Mouse (Mus musculus) thymus, postnatal 10 days (tissue): ENCODE measurements around the gene Gipc2.
A peak's percentile ranks its signal among the peaks of the same experiment; 100 is the strongest.
"Not testable (repeated sequence)": the region's sequence is repeated elsewhere in the genome, so short reads cannot be mapped to it uniquely, and the experiment has no call there.

Experiments
- DNase-seq, 2 experiments: peaks; one replicate each; pipeline ENCODE4 v3.0.0; 2021; ENCODE audit warnings: low spot score in 2 of 2

Gene Gipc2

GRCm38 (mm10) chr3:152166099-152166423 is at the start of gene Gipc2:
TSS of gene Gipc2 (minus strand) at chr3:152166230.
- DNase-seq = no peak

GRCm38 (mm10) chr3:152213416-152213815 is 47.4 kb upstream of the Gipc2 start:
- no peak for DNase-seq

- DNase-seq = peak; percentile 41 to 46
Measured at GRCm38 (mm10) chr3:152211731-152212279, 45.8 kb upstream of the Gipc2 start.

- DNase-seq = peak; percentile 71 to 77
Measured at GRCm38 (mm10) chr3:152210728-152211391, 44.8 kb upstream of the Gipc2 start.

DNA sequence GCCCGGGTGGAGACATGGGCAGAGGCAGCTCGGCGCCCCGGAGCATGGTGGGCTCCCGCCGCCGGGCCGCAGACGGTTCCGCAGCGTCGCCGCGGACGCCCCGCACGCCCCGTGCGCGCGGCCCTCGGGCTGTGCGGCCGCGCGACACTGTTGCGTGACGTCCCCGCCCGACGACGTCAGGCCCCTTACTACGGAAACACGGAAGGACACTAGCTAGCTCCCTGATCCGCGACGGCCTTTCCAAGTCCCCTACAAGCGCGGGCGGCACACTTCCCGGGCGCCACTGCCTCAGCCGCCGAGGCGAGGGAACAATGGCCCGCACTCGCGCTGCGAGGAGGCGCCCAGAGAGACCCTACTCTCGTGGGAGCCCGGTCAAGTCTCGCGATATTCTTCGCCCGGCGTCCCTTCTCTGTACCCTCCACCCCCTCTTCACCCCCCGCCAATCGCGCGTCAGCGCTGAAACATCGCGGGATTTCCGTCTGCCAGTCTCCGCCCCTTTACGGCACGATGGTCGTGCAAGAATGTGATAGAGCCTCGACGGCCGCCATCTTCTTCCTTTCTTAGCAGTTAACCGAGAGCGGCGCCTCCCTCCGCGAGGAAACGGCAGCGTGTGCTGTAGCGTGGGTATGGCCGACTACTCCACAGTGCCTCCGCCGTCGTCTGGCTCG is 44.1 kb upstream of the Gipc2 start, which contains the start of the genes Dnajb4 and Fubp1:
TSS of gene Dnajb4 (minus strand) at position 336 of the 668 bp plus-strand sequence.
TSS of gene Fubp1 (plus strand) at position 456 of the 668 bp plus-strand sequence.
- DNase-seq = peak; percentile 100

DNA sequence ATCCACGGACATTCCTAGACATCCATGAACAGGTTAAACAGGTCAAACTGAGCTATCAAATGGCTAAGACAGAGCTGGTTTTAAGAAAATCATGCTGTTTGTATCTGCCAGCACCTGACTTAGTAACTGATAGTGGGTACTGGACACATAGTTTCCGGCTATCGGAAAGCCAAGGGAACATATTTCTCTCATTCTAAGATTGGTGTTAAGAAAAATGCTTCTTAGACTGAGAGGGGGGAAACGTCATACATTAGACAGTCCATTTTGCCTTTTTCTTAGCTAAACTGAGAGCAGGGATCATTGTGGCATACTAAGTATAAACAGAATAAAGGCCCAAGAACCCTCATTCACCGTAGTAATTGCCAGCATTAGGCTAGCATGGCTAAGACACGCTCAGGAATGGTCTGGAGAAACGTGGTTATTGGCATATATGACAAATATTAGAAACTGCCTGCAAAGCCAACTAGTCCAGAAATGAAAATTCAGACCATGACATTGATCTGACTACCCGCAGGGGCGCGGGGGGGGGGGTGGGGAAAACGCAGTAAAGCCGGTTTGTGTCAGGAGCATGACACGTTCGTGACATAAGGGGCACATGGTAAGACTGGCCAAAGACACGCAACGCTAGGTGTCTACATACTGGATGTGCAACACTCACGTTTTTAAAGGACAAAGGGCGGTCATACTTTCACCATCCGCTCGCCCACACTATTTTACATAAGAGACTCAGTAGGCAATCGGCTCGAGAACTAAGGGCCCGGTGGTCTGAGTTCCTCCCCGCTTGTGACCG is 43.3 kb upstream of the Gipc2 start:
- DNase-seq = no peak

- no peak for DNase-seq
Measured at GRCm38 (mm10) chr3:152208096-152208885, 42.3 kb upstream of the Gipc2 start.

- no peak for DNase-seq
Measured at GRCm38 (mm10) chr3:152207156-152207555, 41.1 kb upstream of the Gipc2 start.

GRCm38 (mm10) chr3:152204577-152204976 is 38.5 kb upstream of the Gipc2 start:
- peak; percentile 41 to 52 for DNase-seq

DNA sequence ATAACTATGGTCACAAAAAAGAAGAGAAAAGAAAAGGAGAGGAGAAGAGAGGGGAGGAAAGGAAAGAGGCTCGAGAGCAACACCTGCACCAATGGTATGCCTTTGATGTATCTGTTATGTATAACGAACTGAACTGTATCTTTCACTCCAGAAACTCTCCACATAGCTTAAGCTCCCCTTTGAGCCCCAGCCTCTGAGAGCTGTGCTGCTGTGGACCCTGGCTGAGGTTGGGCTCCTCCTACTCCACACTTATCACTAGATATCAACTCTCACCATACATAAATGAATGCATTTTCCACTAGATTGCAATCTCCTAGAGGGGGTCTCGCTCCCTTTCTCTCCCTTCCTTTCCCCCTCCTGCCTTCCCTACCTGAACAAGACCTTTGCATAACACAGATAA is 38.0 kb upstream of the Gipc2 start:
- peak; percentile 66 to 78 for DNase-seq

DNA sequence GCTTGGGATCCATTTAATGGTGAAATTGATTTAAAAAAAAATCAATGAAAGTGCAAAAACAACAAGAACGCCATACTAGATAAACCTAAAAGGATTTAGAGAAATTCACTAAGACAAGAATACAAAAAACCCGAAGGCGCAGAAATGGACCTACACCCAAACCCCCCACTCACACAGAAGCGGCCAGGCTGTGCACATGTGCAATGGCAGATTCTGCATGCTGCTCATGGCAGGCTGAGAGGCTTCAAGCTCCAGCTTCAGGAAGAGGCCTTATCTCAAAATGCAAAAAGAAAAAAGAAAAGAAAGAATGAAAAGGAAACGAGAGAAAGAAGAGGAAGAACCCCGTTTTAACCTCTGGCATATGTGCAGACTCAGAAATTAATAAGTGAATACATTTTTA is 37.4 kb upstream of the Gipc2 start:
- peak; percentile 35 to 46 for DNase-seq

DNA sequence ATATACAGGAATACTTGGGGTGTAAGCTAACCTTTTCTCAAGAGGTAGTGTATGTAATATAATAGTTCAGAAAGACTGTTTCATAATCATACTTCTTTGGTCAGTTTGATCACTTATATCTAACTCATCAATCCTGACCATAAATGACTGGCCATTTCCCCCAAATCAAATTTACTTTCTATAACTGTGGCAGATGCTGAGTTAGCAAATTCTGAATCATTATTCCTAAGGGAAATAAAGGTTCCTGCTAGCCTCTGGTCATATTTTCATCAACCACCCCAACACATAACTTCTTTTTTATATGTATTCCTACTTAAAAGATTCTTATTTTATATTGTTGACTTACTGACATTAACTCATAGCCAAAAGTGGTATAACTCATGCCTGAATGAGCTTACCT is 36.9 kb upstream of the Gipc2 start:
- DNase-seq = no peak

DNA sequence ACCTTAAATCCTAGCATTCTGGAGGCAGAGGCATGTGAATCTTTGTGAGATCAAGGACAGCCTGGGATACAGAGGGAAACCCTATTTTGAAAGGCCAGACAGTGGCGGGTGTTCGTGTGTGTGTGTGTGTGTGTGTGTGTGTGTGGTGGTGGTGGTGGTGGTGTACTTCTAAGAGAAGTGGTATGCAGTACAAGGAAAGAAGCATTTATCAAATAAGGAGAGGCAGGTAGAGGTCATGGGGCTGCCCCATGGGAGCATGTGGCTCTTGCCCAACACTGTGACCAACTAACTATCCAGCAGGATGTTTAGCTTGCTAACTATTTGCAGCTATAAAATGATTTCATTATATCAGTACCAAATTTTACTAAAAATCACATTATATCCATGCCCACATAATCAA is 35.6 kb upstream of the Gipc2 start:
- DNase-seq = no peak

DNA sequence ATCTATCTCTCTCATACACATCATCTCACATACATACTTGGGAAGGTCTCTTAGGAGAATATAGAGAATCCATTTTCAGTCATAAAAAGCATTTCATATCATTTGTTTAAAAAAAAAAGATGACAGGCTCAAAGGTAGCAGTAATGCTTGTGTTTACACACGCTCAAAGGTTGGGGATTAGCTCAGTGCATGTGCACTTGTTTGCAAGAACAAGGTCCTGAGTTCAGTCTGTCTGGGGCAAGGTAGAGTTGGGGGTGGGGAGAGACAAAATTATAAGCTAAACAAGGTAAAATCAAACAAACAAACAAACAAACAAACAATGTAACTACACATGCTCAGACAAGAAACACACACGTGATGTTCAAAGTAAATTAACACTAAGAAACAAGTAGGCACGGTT is 35.2 kb upstream of the Gipc2 start:
- no peak for DNase-seq

DNA sequence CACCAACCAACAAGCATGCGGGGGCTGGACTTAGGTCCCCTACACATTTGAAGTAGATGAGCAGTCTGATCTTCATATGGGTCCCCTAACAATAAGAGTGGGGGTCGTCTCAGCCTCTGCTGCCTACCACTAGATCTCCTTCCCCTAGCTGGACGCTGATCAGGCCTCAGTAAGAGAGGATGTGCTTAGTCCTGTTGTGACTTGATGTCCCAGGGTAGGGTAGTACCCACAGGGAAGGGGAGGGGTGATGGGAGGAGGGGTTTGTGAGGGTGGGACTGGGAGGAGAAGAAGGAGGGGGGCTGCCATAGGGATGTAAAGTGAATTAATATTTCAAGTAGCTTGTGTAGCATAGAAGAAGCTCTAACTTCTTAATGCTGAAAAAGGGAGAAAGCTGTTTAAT is 33.1 kb upstream of the Gipc2 start:
- DNase-seq = no peak

GRCm38 (mm10) chr3:152197246-152197645 is 31.2 kb upstream of the Gipc2 start:
- DNase-seq = not testable (repeated sequence)

GRCm38 (mm10) chr3:152193635-152194097 is 27.6 kb upstream of the Gipc2 start:
- DNase-seq = peak; percentile 77

- no peak for DNase-seq
Measured at GRCm38 (mm10) chr3:152193177-152193576, 27.1 kb upstream of the Gipc2 start.

GRCm38 (mm10) chr3:152192238-152192931 is 26.4 kb upstream of the Gipc2 start:
- no peak for DNase-seq

DNA sequence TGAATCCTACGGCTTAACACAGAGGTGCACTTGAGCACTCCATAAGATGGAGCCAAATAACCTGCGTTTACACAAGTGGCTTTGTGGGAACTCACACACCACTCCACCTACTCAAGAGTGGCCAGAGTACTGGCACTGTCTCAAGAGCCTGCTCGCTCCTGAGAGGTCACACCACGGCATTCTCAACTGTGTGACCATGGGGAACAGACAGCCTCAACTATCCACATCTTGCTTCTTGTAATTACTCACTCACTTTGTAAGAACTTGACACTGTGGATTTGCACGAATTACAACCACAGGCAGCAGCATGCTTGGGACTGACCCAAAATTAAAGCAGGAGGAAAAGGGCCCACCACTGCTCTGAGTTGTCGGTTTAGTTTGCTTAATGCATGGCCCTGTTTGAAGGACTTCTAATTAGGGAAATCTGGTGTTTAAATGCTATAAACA is 25.8 kb upstream of the Gipc2 start:
- DNase-seq = no peak
